Mouse (Mus musculus) spleen, adult 12 weeks (tissue): ENCODE data around the gene Dedd2.

Experiments used
- DNase-seq: peaks from one replicate; pipeline ENCODE4 v3.0.0; 2022; ENCODE audit warnings: low spot score

Gene Dedd2

GRCm38 (mm10) chr7:25246079-25246758 is 25.8 kb upstream of the Dedd2 start:
- no peak for DNase-seq

- DNase-seq = no peak
These were observed 24.4 kb upstream of the Dedd2 start for GRCm38 (mm10) chr7:25244562-25245369.

- DNase-seq = no peak
These were observed 22.9 kb upstream of the Dedd2 start for GRCm38 (mm10) chr7:25243361-25243760.

GRCm38 (mm10) chr7:25241062-25241461 is 20.6 kb upstream of the Dedd2 start:
- no peak for DNase-seq

- no peak for DNase-seq
These were observed 20.2 kb upstream of the Dedd2 start for GRCm38 (mm10) chr7:25240631-25241030.

- peak; percentile 68 for DNase-seq
These were observed 18.6 kb upstream of the Dedd2 start for GRCm38 (mm10) chr7:25238829-25239623.

- DNase-seq = peak; percentile 91
These were observed 17.7 kb upstream of the Dedd2 start for GRCm38 (mm10) chr7:25238015-25238706.

GRCm38 (mm10) chr7:25237249-25238014 is 17.0 kb upstream of the Dedd2 start, which contains the start of gene Gsk3a:
Gene Gsk3a (minus strand): TSS chr7:25237851.
- DNase-seq = peak; percentile 98

GRCm38 (mm10) chr7:25235526-25235925 is 15.1 kb upstream of the Dedd2 start:
- DNase-seq = no peak

- no peak for DNase-seq
These were observed 12.6 kb upstream of the Dedd2 start for GRCm38 (mm10) chr7:25233061-25233460.

GRCm38 (mm10) chr7:25232101-25232648 is 11.8 kb upstream of the Dedd2 start:
- no peak for DNase-seq

GRCm38 (mm10) chr7:25230690-25231285 is 10.4 kb upstream of the Dedd2 start:
- DNase-seq = no peak

- DNase-seq = no peak
These were observed 7.3 kb upstream of the Dedd2 start for GRCm38 (mm10) chr7:25227523-25228300.

GRCm38 (mm10) chr7:25222275-25222967 is 2.0 kb upstream of the Dedd2 start:
- no peak for DNase-seq

- DNase-seq = peak; percentile 94
These were observed 878 bp upstream of the Dedd2 start, which contains the start of gene Zfp526 for GRCm38 (mm10) chr7:25221102-25221883. Gene Zfp526 (plus strand): TSS chr7:25221425.

- DNase-seq = peak; percentile 97
These were observed 509 bp downstream of the Dedd2 start for GRCm38 (mm10) chr7:25219756-25220456.

GRCm38 (mm10) chr7:25219416-25219750 is 1.0 kb downstream of the Dedd2 start:
- no peak for DNase-seq
